Mouse (Mus musculus): Measurements from ENCODE around the gene Mthfd2. TPM values are rescaled to one million over a fixed set of nuclear protein-coding genes. Genes with fewer than 3 reads are reported as not detected.

Mthfd2 gene
- polyA plus RNA-seq (2014; fragmentation: Nextera tagmentation; extraction: Ambion mirVana): 28.7 and 30.7 TPM in 2 replicates

GRCm38 (mm10) chr6:83325525-83326393 lies at the start of gene Mthfd2, which contains the start of gene Mob1a:
Gene Mthfd2, minus strand, starts transcription at chr6:83325908.
Gene Mob1a, plus strand, starts transcription at chr6:83326016.
- ATAC-seq (ENCODE audit: low read depth): peak; percentile 98
- Histone ChIP-seq H3K4me1 (ENCODE audit: control insufficient read depth, insufficient read depth, low read length) (peaks cover 6% of the 10 kb centered on the region), H3K27me3 (ENCODE audit: control insufficient read depth, insufficient read depth, low read length) (no peaks in the 10 kb centered on the region), H3K36me3 (ENCODE audit: control insufficient read depth, insufficient read depth, low read length) (peaks cover 8% of the 10 kb centered on the region), H3K4me2 (ENCODE audit: low read depth, low read length) (peak within 1 kb of the TSS; percentile 54), H3K4me3 (ENCODE audit: low read depth, low read length) (peak within 1 kb of the TSS; percentile 74), H3K9ac (replicated peaks; ENCODE audit: low read depth, low read length) (peak within 1 kb of the TSS; percentile 79), H3K9me3 (ENCODE audit: control insufficient read depth, low read length) (no peaks in the 10 kb centered on the region), H3K27ac (ENCODE audit: low read depth, low read length) (peak within 1 kb of the TSS; percentile 71)
- 1% methylated on average over 65 of the region's 65 CpGs for WGBS

- H3K36me3 ChIP-seq (ENCODE audit: control insufficient read depth, insufficient read depth, low read length): peaks cover 95% of the 10 kb centered on the region
- H3K4me2 ChIP-seq (ENCODE audit: low read depth, low read length): no peak overlapping the region
- H3K27ac ChIP-seq (ENCODE audit: low read depth, low read length): no peak overlapping the region
- H3K4me1 ChIP-seq (ENCODE audit: control insufficient read depth, insufficient read depth, low read length): no peaks in the 10 kb centered on the region
- H3K4me3 ChIP-seq (ENCODE audit: low read depth, low read length): no peak overlapping the region
- WGBS: 88% methylated on average over 9 of the region's 9 CpGs
- H3K9ac ChIP-seq (replicated peaks; ENCODE audit: low read depth, low read length): no peak overlapping the region
- H3K9me3 ChIP-seq (ENCODE audit: control insufficient read depth, low read length): no peaks in the 10 kb centered on the region
- no peaks in the 10 kb centered on the region for H3K27me3 ChIP-seq (ENCODE audit: control insufficient read depth, insufficient read depth, low read length)
- no peak for ATAC-seq (ENCODE audit: low read depth)
Observed at GRCm38 (mm10) chr6:83373704-83374300, 48.1 kb upstream of the Mthfd2 start.

GRCm38 (mm10) chr6:83371350-83371749 lies 45.6 kb upstream of the Mthfd2 start:
- H3K9ac ChIP-seq (replicated peaks; ENCODE audit: low read depth, low read length): no peak overlapping the region
- H3K27me3 ChIP-seq (ENCODE audit: control insufficient read depth, insufficient read depth, low read length): no peaks in the 10 kb centered on the region
- H3K4me3 ChIP-seq (ENCODE audit: low read depth, low read length): no peak overlapping the region
- H3K9me3 ChIP-seq (ENCODE audit: control insufficient read depth, low read length): no peaks in the 10 kb centered on the region
- no peak overlapping the region for H3K27ac ChIP-seq (ENCODE audit: low read depth, low read length)
- no peak overlapping the region for H3K4me2 ChIP-seq (ENCODE audit: low read depth, low read length)
- H3K36me3 ChIP-seq (ENCODE audit: control insufficient read depth, insufficient read depth, low read length): peaks cover 93% of the 10 kb centered on the region
- H3K4me1 ChIP-seq (ENCODE audit: control insufficient read depth, insufficient read depth, low read length): no peaks in the 10 kb centered on the region
- 83% methylated on average over 3 of the region's 3 CpGs for WGBS
- ATAC-seq (ENCODE audit: low read depth): no peak

GRCm38 (mm10) chr6:83370316-83370965 lies 44.7 kb upstream of the Mthfd2 start:
- Histone ChIP-seq H3K9me3 (ENCODE audit: control insufficient read depth, low read length) (no peaks in the 10 kb centered on the region), H3K4me3 (ENCODE audit: low read depth, low read length) (no peak overlapping the region), H3K27ac (ENCODE audit: low read depth, low read length) (no peak overlapping the region), H3K27me3 (ENCODE audit: control insufficient read depth, insufficient read depth, low read length) (no peaks in the 10 kb centered on the region), H3K4me2 (ENCODE audit: low read depth, low read length) (no peak overlapping the region), H3K9ac (replicated peaks; ENCODE audit: low read depth, low read length) (no peak overlapping the region), H3K36me3 (ENCODE audit: control insufficient read depth, insufficient read depth, low read length) (peaks cover 87% of the 10 kb centered on the region), H3K4me1 (ENCODE audit: control insufficient read depth, insufficient read depth, low read length) (no peaks in the 10 kb centered on the region)
- WGBS: 94% methylated on average over 21 of the region's 21 CpGs
- ATAC-seq (ENCODE audit: low read depth): no peak

GRCm38 (mm10) chr6:83363075-83363474 lies 37.4 kb upstream of the Mthfd2 start:
- 92% methylated on average over 12 of the region's 12 CpGs for WGBS

GRCm38 (mm10) chr6:83361523-83362248 lies 36.0 kb upstream of the Mthfd2 start:
- Histone ChIP-seq H3K9ac (replicated peaks; ENCODE audit: low read depth, low read length) (no peak overlapping the region), H3K36me3 (ENCODE audit: control insufficient read depth, insufficient read depth, low read length) (peaks cover 14% of the 10 kb centered on the region; the same call in 1 of the 2 replicates), H3K27me3 (ENCODE audit: control insufficient read depth, insufficient read depth, low read length) (no peaks in the 10 kb centered on the region), H3K27ac (ENCODE audit: low read depth, low read length) (no peak overlapping the region), H3K4me2 (ENCODE audit: low read depth, low read length) (no peak overlapping the region), H3K4me3 (ENCODE audit: low read depth, low read length) (no peak overlapping the region), H3K9me3 (ENCODE audit: control insufficient read depth, low read length) (no peaks in the 10 kb centered on the region), H3K4me1 (ENCODE audit: control insufficient read depth, insufficient read depth, low read length) (no peaks in the 10 kb centered on the region)
- WGBS: 90% methylated on average over 11 of the region's 11 CpGs
- no peak for ATAC-seq (ENCODE audit: low read depth)

More at GRCm38 (mm10) chr6:83363075-83363474, 37.4 kb upstream of the Mthfd2 start:
- Histone ChIP-seq H3K4me3 (ENCODE audit: low read depth, low read length) (no peak overlapping the region), H3K9ac (replicated peaks; ENCODE audit: low read depth, low read length) (no peak overlapping the region), H3K36me3 (ENCODE audit: control insufficient read depth, insufficient read depth, low read length) (peaks cover 24% of the 10 kb centered on the region; the same call in 1 of the 2 replicates), H3K4me2 (ENCODE audit: low read depth, low read length) (no peak overlapping the region), H3K27ac (ENCODE audit: low read depth, low read length) (no peak overlapping the region), H3K4me1 (ENCODE audit: control insufficient read depth, insufficient read depth, low read length) (no peaks in the 10 kb centered on the region), H3K9me3 (ENCODE audit: control insufficient read depth, low read length) (no peaks in the 10 kb centered on the region), H3K27me3 (ENCODE audit: control insufficient read depth, insufficient read depth, low read length) (no peaks in the 10 kb centered on the region)
- no peak for ATAC-seq (ENCODE audit: low read depth)

- WGBS: 95% methylated on average over 10 of the region's 10 CpGs
- no peak for ATAC-seq (ENCODE audit: low read depth)
- Histone ChIP-seq H3K4me1 (ENCODE audit: control insufficient read depth, insufficient read depth, low read length) (no peaks in the 10 kb centered on the region), H3K9ac (replicated peaks; ENCODE audit: low read depth, low read length) (no peak overlapping the region), H3K27ac (ENCODE audit: low read depth, low read length) (no peak overlapping the region), H3K9me3 (ENCODE audit: control insufficient read depth, low read length) (no peaks in the 10 kb centered on the region), H3K36me3 (ENCODE audit: control insufficient read depth, insufficient read depth, low read length) (peaks cover 11% of the 10 kb centered on the region; the same call in 1 of the 2 replicates), H3K4me2 (ENCODE audit: low read depth, low read length) (no peak overlapping the region), H3K27me3 (ENCODE audit: control insufficient read depth, insufficient read depth, low read length) (no peaks in the 10 kb centered on the region), H3K4me3 (ENCODE audit: low read depth, low read length) (no peak overlapping the region)
Observed at GRCm38 (mm10) chr6:83357436-83357835, 31.7 kb upstream of the Mthfd2 start.

GRCm38 (mm10) chr6:83356569-83357138 lies 30.9 kb upstream of the Mthfd2 start:
- 29% methylated on average over 7 of the region's 7 CpGs for WGBS
- Histone ChIP-seq H3K9me3 (ENCODE audit: control insufficient read depth, low read length) (no peaks in the 10 kb centered on the region), H3K4me2 (ENCODE audit: low read depth, low read length) (no peak overlapping the region), H3K4me3 (ENCODE audit: low read depth, low read length) (no peak overlapping the region), H3K9ac (replicated peaks; ENCODE audit: low read depth, low read length) (no peak overlapping the region), H3K4me1 (ENCODE audit: control insufficient read depth, insufficient read depth, low read length) (no peaks in the 10 kb centered on the region), H3K36me3 (ENCODE audit: control insufficient read depth, insufficient read depth, low read length) (peaks cover 11% of the 10 kb centered on the region; the same call in 1 of the 2 replicates), H3K27ac (ENCODE audit: low read depth, low read length) (no peak overlapping the region), H3K27me3 (ENCODE audit: control insufficient read depth, insufficient read depth, low read length) (no peaks in the 10 kb centered on the region)
- peak; percentile 71 for ATAC-seq (ENCODE audit: low read depth)

Measured in neural tube, embryonic 14.5 days (tissue).